Mouse (Mus musculus) MEL (cell line): ENCODE measurements around the gene Olfr470. TPM values are rescaled to one million over a fixed set of nuclear protein-coding genes. Genes with fewer than 3 reads are reported as not detected.
"Not testable (repeated sequence)": the region's sequence is repeated elsewhere in the genome, so short reads cannot be mapped to it uniquely, and the experiment has no call there.

Experiments used
- DNase-seq: peaks from one replicate; pipeline ENCODE4 v3.0.0; 2011; ENCODE audit warnings: low read depth, low spot score
- H3K27ac ChIP-seq: 2 replicates; pipeline ENCODE4 v1.5.1; 2012; ENCODE audit warnings: low read depth, mild to moderate bottlenecking, control low read depth, low read length, moderate library complexity; ENCODE audit not compliant: control insufficient read depth
- H3K27me3 ChIP-seq, 2 experiments: fragments of 150-350 bp in 1 of 2; sonication (generic) in 1 of 2; 2 replicates each; pipeline ENCODE4 v1.6.1; 2012; ENCODE audit warnings: low read length in 2 of 2, mild to moderate bottlenecking in 2 of 2, improper control_type of control experiment in 1 of 2, moderate library complexity in 1 of 2; ENCODE audit not compliant: insufficient read depth in 2 of 2, control insufficient read depth in 1 of 2
- H3K36me3 ChIP-seq, 2 experiments: 2 replicates each; pipeline ENCODE4 v1.6.1; 2012 to 2014; ENCODE audit warnings: low read length in 2 of 2, improper control_type of control experiment in 1 of 2, inconsistent platforms in 1 of 2, mild to moderate bottlenecking in 1 of 2; ENCODE audit not compliant: insufficient read depth in 2 of 2, control insufficient read depth in 1 of 2
- H3K4me1 ChIP-seq, 2 experiments: fragments of 150-350 bp in 1 of 2; sonication (generic) in 1 of 2; 2 replicates each; pipeline ENCODE4 v1.6.1; 2012; ENCODE audit warnings: low read length in 2 of 2, improper control_type of control experiment in 1 of 2, mild to moderate bottlenecking in 1 of 2; ENCODE audit not compliant: insufficient read depth in 2 of 2, control insufficient read depth in 1 of 2
- H3K4me3 ChIP-seq, 2 experiments: fragments of 150-350 bp in 1 of 2; sonication (generic) in 1 of 2; 2 replicates each; pipeline ENCODE4 v1.5.1; 2012; ENCODE audit warnings: low read depth in 2 of 2, low read length in 2 of 2, mild to moderate bottlenecking in 2 of 2, moderate library complexity in 2 of 2, control low read depth in 1 of 2, improper control_type of control experiment in 1 of 2; ENCODE audit not compliant: control insufficient read depth in 1 of 2, insufficient read depth in 1 of 2
- H3K79me2 ChIP-seq: 2 replicates; pipeline ENCODE4 v1.6.1; 2012; ENCODE audit warnings: mild to moderate bottlenecking, low read length, moderate library complexity; ENCODE audit not compliant: control insufficient read depth, poor library complexity, insufficient read depth
- H3K9ac ChIP-seq: 2 replicates; pipeline ENCODE4 v1.6.1; 2012; ENCODE audit warnings: low read depth, mild to moderate bottlenecking, control low read depth, low read length, moderate library complexity; ENCODE audit not compliant: control insufficient read depth, poor library complexity, severe bottlenecking
- H3K9me3 ChIP-seq: fragments of 150-350 bp; sonication (generic); replicated peaks from 2 replicates; pipeline ENCODE4 v1.6.1; 2012; ENCODE audit warnings: mild to moderate bottlenecking, low read length, improper control_type of control experiment, moderate library complexity; ENCODE audit not compliant: insufficient read depth
- CHD1 ChIP-seq: IDR thresholded peaks from 2 replicates; pipeline ENCODE4 v1.6.1; 2012; ENCODE audit warnings: low read depth, mild to moderate bottlenecking, inconsistent platforms, low read length, improper control_type of control experiment
- CTCF ChIP-seq, 3 experiments: IDR thresholded peaks in 2 of 3; conservative IDR thresholded peaks in 1 of 3; 2 replicates each; pipeline ENCODE4 v1.5.1; 2011 to 2012; ENCODE audit warnings: low read length in 3 of 3, low read depth in 2 of 3, mild to moderate bottlenecking in 2 of 3, improper control_type of control experiment in 1 of 3, inconsistent platforms in 1 of 3, mixed read lengths in 1 of 3, moderate library complexity in 1 of 3; ENCODE audit not compliant: control insufficient read depth in 1 of 3, insufficient read depth in 1 of 3, poor library complexity in 1 of 3, severe bottlenecking in 1 of 3
- MYB ChIP-seq: IDR thresholded peaks from 2 replicates; pipeline ENCODE4 v1.6.1; 2011; ENCODE audit warnings: mild to moderate bottlenecking, low read depth, low read length, improper control_type of control experiment
- SMC3 ChIP-seq: IDR thresholded peaks from 2 replicates; pipeline ENCODE4 v1.6.1; 2011; ENCODE audit warnings: low read depth, low read length, improper control_type of control experiment
- polyA plus RNA-seq, 2 experiments: library from polyadenylated mRNA; stranded (reverse) in 1 of 2; unstranded in 1 of 2; fragments of >175 nt in 1 of 2; fragments of >200 nt in 1 of 2; gene quantifications; 2 replicates each; pipeline versions ENCODE4 v1.2.1 to v1.2.4; 2012; ENCODE audit warnings: low replicate concordance in 2 of 2, low read depth in 1 of 2; ENCODE audit not compliant: insufficient read length in 2 of 2, insufficient read depth in 1 of 2, missing spikeins in 1 of 2
- total RNA-seq: library from RNA; depleted of rRNA; stranded (reverse); fragments of 300-350 nt; gene quantifications from 2 replicates; pipeline ENCODE4 v1.2.3, GENCODE M21; 2012; rRNA removed

Gene Olfr470
- total RNA-seq (not detected in 2 replicates), polyA plus RNA-seq (not detected)

DNA sequence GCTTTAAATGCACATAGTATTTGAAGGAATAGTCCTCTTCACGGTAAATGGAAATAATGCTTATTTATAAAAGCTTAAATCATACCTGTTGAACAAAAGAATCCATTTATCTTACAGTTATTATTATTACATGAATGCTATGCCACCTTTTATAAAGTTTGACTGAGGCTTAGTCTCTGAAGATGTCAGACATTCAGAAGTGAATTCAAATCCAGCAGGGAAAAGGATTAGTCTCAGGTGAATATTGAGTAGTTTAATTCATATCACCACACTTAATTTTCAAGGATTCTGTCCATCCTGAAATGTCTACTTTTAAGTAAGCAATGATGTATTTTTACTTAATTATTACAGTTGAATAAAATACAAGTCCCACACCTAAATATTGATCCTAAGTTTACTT lies at the start of gene Olfr470:
Gene Olfr470, minus strand, starts transcription at position 101 of the 400 bp plus-strand sequence.
- not testable (repeated sequence) for H3K9ac ChIP-seq, H3K79me2 ChIP-seq, H3K27me3 ChIP-seq, H3K4me3 ChIP-seq, H3K36me3 ChIP-seq, DNase-seq, H3K4me1 ChIP-seq, H3K27ac ChIP-seq, H3K9me3 ChIP-seq

DNA sequence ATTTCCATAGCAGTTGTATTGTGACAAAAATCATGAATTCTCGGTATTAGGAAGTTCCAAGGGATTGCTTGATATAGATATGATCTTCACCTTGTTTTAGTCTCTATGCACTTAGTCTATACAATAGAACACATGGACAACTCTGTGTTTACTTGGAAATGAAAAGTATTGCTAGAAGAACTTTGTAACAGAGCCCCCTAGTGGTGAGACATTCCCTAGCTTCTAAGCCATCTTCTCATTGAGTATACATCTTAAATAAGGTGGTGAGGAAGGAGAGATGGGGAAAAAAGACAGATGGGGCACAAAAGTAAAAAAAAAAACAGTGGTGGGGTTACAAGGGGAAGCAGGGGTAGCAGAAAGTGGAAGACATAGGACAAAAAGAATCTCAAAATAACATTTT lies 5.6 kb downstream of the Olfr470 start:
- peak; percentile 20 for DNase-seq
- Histone ChIP-seq H3K36me3 (no peaks in the 10 kb centered on the region), H3K9ac (no peak overlapping the region), H3K4me1 (no peaks in the 10 kb centered on the region), H3K79me2 (no peaks in the 10 kb centered on the region), H3K4me3 (no peak overlapping the region), H3K27ac (no peak overlapping the region), H3K27me3 (no peaks in the 10 kb centered on the region), H3K9me3 (no peaks in the 10 kb centered on the region)
- TF ChIP-seq SMC3 (0 out of 2 replicates have a peak, but pooled peaks have one; percentile 10), CHD1 (no peak), MYB (no peak), CTCF (IDR thresholded peaks at IDR 0.05 in 2 of 3, conservative IDR thresholded peaks at IDR 0.05 in 1 of 3; ENCODE audit: control insufficient read depth in 1 of 3, insufficient read depth in 1 of 3, low read depth in 2 of 3, low read length in 3 of 3, poor library complexity in 1 of 3, severe bottlenecking in 1 of 3) (peak in 2 of 3 experiments; percentile 35 to 40; a peak in 4 of 6 replicates)

DNA sequence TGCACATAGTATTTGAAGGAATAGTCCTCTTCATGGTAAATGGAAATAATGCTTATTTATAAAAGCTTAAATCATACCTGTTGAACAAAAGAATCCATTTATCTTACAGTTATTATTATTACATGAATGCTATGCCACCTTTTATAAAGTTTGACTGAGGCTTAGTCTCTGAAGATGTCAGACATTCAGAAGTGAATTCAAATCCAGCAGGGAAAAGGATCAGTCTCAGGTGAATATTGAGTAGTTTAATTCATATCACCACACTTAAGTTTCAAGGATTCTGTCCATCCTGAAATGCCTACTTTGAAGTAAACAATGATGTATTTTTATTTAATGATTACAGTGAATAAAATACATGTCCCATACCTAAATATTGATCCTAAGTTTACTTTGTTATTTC lies 21.8 kb downstream of the Olfr470 start, which contains the start of gene Olfr469:
Gene Olfr469, minus strand, starts transcription at position 101 of the 400 bp plus-strand sequence.
- not testable (repeated sequence) for H3K9me3 ChIP-seq, H3K36me3 ChIP-seq, H3K79me2 ChIP-seq, DNase-seq, H3K9ac ChIP-seq, H3K4me1 ChIP-seq, H3K27me3 ChIP-seq, H3K27ac ChIP-seq, H3K4me3 ChIP-seq

DNA sequence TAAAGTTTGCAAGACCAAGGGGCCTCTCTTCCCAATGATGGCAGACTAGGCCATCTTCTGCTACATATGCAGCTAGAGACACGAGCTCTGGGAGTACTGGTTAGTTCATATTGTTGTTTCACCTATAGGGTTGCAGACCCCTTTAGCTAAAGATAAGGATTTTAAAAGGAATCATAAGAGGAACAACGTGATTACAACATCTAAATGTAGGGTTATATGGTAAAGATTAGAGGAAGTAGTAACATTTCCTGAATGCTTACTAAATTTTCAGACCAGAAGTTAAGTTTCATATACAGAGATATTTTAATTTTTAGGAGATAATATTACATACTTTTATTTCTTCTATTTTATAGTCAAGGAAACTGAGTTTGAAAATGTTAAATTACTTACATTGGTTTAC lies 23.4 kb downstream of the Olfr470 start:
- not testable (repeated sequence) for H3K79me2 ChIP-seq, H3K9me3 ChIP-seq, H3K4me1 ChIP-seq, DNase-seq, H3K9ac ChIP-seq, H3K4me3 ChIP-seq, H3K27me3 ChIP-seq, H3K27ac ChIP-seq, H3K36me3 ChIP-seq
